Mouse (Mus musculus) embryonic facial prominence, embryonic 12.5 days (tissue): ENCODE measurements at regions not wholly inside any gene's neighbourhood (a gene's known extent, or its start where the extent isn't known, plus 50 kb on each side); places are given as distances from the start of the nearest gene placed in this dataset.
"Not testable (repeated sequence)": the region's sequence is repeated elsewhere in the genome, so short reads cannot be mapped to it uniquely, and the experiment has no call there.

Experiments used
- ATAC-seq: fragments of 200-750 bp; cut with Nextera tagmentation; 2 replicates; pipeline ENCODE4 v1.8.0; 2017; ENCODE audit not compliant: insufficient number of reproducible peaks, insufficient read depth, low FRiP score, low TSS enrichment
- H3K27ac ChIP-seq: fragments of 300-500 bp; sonication (generic); 2 replicates; pipeline ENCODE4 v1.5.1; 2016; ENCODE audit warnings: mild to moderate bottlenecking
- H3K27me3 ChIP-seq: fragments of 300-500 bp; sonication (generic); 2 replicates; pipeline ENCODE4 v1.6.1; 2016; ENCODE audit warnings: mild to moderate bottlenecking, moderate library complexity
- H3K36me3 ChIP-seq: fragments of 300-500 bp; sonication (generic); 2 replicates; pipeline ENCODE4 v1.6.1; 2016; ENCODE audit warnings: mild to moderate bottlenecking
- H3K4me1 ChIP-seq: fragments of 300-500 bp; sonication (generic); 2 replicates; pipeline ENCODE4 v1.6.1; 2016
- H3K4me2 ChIP-seq: fragments of 300-500 bp; sonication (generic); replicated peaks from 2 replicates; pipeline ENCODE4 v1.6.1; 2016; ENCODE audit warnings: mild to moderate bottlenecking, moderate library complexity
- H3K4me3 ChIP-seq: fragments of 300-500 bp; sonication (generic); 2 replicates; pipeline ENCODE4 v1.5.1; 2016; ENCODE audit warnings: mild to moderate bottlenecking
- H3K9ac ChIP-seq: fragments of 300-500 bp; sonication (generic); 2 replicates; pipeline ENCODE4 v1.6.1; 2016; ENCODE audit warnings: mild to moderate bottlenecking, moderate library complexity
- H3K9me3 ChIP-seq: fragments of 300-500 bp; sonication (generic); 2 replicates; pipeline ENCODE4 v1.6.1; 2016; ENCODE audit warnings: mild to moderate bottlenecking, moderate library complexity
- WGBS: fragments of 180-500 bp; shearing (Covaris S2); methylation state at CpG from one replicate; pipeline ENCODE4 v1.1.7; 2016; 5-methylcytosine and 5-hydroxymethylcytosine counted together

GRCm38 (mm10) chr2:100446332-100446731, 1178.2 kb upstream of the Rag2 start:
- Histone ChIP-seq H3K9me3 (no peaks in the 10 kb centered on the region), H3K4me1 (no peaks in the 10 kb centered on the region), H3K4me2 (no peak overlapping the region), H3K4me3 (no peak overlapping the region), H3K9ac (no peak overlapping the region), H3K36me3 (no peaks in the 10 kb centered on the region), H3K27me3 (no peaks in the 10 kb centered on the region), H3K27ac (no peak overlapping the region)
- no peak for ATAC-seq
- 35% methylated on average over 2 of the region's 2 CpGs for WGBS

- not testable (repeated sequence) for H3K27ac ChIP-seq, H3K36me3 ChIP-seq, ATAC-seq, H3K27me3 ChIP-seq, H3K4me2 ChIP-seq, H3K4me1 ChIP-seq, H3K9ac ChIP-seq, H3K4me3 ChIP-seq, H3K9me3 ChIP-seq
- WGBS, result no CpG with 5 or more reads among the region's 1 CpGs
Observed at GRCm38 (mm10) chr2:100459641-100460040, 1164.9 kb upstream of the Rag2 start.

- not testable (repeated sequence) for H3K4me1 ChIP-seq, H3K9me3 ChIP-seq, H3K4me3 ChIP-seq, ATAC-seq, H3K27ac ChIP-seq, H3K27me3 ChIP-seq, H3K4me2 ChIP-seq, H3K9ac ChIP-seq, H3K36me3 ChIP-seq
- no CpG with 5 or more reads among the region's 3 CpGs for WGBS
Observed at GRCm38 (mm10) chr2:100486229-100486628, 1138.3 kb upstream of the Rag2 start.

- H3K27ac ChIP-seq, H3K9ac ChIP-seq, H3K9me3 ChIP-seq, H3K27me3 ChIP-seq, ATAC-seq, H3K4me1 ChIP-seq, H3K4me2 ChIP-seq, H3K4me3 ChIP-seq, H3K36me3 ChIP-seq: not testable (repeated sequence)
- WGBS, result no CpG with 5 or more reads among the region's 1 CpGs
Observed at GRCm38 (mm10) chr2:100505114-100505513, 1119.4 kb upstream of the Rag2 start.
